Mouse (Mus musculus): ENCODE data around the gene Ptpn14.

The Ptpn14 gene

GRCm38 (mm10) chr1:189803742-189804141 lies 75.7 kb downstream of the Ptpn14 start:
- in situ Hi-C loops (cut with MseI, MboI), result no loop called here

- in situ Hi-C loops (cut with MseI, MboI), result no loop called here
These were observed 78.6 kb downstream of the Ptpn14 start for GRCm38 (mm10) chr1:189806533-189807297.

DNA sequence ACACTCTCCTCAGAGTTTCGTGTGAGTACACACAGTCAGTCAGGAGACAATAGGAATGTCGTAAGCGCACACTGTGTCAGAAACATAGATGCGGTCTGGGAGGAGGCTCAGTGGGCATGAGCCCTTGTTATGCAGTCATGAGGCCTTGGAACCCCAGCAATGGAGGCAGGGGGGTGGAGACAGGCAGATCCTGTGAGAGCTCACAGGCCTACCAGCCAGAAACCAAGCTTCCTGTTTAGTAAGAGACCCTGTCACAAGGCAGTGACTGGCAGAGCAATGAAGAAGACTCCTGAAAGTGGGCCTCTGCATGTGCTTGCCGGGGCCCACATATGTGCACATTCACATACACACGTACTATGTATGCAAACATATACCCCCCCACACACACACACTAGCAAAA lies 79.9 kb downstream of the Ptpn14 start:
- in situ Hi-C loops (cut with MseI, MboI), result no loop called here

- in situ Hi-C loops (cut with MseI, MboI), result no loop called here
These were observed 80.4 kb downstream of the Ptpn14 start for GRCm38 (mm10) chr1:189808453-189808852.

GRCm38 (mm10) chr1:189811778-189812177 lies 83.7 kb downstream of the Ptpn14 start:
- in situ Hi-C loops (cut with MseI, MboI), result no loop called here

DNA sequence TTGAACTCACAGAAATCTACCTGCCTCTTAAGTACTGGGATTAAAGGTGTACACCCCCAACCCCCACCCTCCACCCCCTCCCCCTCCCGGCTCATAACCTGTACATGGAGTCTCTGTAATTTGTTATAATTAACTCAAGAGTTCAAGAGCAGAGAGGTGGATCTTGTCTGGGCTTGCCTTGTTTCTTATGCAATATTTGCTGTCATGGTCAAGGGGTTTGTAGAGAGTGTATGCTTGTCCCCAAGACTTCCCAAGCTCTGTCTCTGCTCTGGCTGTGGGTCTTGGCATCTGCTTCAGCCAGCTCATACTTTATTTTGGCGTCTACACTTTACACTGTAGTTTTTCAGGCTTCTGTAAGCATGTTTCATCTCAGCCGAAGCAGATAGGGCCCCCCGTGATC lies 86.3 kb downstream of the Ptpn14 start:
- in situ Hi-C loops (cut with MseI, MboI), result no loop called here

DNA sequence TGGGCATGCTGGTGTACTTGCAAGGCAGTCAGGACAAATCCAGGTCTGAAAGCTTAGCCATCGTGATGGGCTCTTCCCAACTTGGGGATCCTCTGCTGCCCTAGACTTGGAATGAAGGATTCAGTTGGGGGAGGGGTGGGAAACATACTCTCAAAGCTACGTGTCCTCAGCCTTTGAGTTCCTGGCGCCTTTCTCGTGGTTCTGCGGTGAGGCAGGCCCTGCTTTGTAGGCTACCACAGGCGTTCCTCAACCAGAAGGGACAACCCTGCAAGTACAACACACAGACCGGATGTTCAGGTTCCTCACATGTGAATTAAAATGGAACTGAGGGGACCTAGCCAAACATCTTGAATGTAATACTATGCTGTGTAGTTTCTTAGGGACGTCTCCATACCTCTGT lies 89.0 kb downstream of the Ptpn14 start:
- in situ Hi-C loops (cut with MseI, MboI), result no loop called here

GRCm38 (mm10) chr1:189817810-189818209 lies 89.7 kb downstream of the Ptpn14 start:
- in situ Hi-C loops (cut with MseI, MboI), result no loop called here

GRCm38 (mm10) chr1:189820111-189820510 lies 92.0 kb downstream of the Ptpn14 start:
- in situ Hi-C loops (cut with MseI, MboI), result no loop called here

DNA sequence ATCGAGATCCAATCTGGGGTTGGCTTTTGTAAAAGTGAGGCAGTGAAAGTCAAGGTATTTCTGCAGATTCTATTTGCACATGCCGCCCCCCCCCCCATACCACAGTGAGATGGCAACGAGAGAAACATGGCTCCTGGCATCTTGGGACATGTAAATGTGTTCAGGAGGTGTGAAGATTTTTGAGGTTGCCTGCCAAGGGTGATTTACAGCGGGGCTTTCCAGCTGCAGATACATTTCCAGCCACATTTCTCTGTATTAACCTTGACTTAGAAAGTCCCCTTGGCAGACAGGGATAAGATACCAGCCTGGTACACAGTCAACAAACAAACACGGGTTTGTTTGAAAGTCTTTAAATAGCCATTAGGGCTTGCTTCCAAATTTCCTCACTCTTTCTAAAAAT lies 96.4 kb downstream of the Ptpn14 start:
- in situ Hi-C loops (cut with MseI, MboI), result no loop called here

DNA sequence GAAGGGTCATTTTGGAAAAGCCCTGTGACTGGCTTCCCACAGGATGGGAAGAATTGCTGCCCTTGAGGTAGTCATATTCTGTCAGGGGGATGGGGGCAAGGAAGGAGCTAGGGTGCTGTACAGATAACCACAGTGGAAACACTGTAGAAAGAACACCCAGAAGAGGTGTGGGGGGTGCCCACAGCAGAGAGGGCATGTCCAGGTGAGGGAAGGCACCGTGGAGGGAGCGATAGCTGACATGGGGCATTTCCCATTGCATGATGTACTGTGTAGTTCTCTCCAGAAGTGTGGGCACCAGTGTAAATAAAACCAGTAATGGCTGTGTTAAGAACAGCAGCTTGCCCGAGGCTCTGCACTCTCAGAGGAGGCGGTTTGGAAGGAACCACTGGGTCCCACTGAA lies 102.3 kb downstream of the Ptpn14 start:
- in situ Hi-C loops (cut with MseI, MboI), result no loop called here

DNA sequence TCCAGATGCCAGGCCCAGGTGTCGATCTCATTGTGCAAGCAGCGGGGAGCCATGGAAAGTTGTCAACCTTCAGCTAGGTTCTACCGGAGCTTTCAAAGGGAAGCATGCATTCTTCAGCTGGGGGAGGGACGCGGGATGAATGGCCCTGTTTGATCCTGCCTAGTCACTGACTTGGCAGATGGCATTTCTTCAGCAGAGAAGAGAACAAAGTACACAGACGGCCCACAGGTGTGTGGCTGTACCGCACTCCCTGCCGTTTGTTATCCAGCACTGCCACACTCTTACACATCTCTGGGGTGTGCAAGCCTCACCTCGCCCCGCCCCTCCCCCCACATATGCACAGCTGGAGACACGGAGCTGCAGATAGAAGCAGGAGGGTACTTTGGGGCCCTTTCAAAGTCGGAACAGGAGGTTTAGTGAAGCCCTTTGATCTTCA lies 102.7 kb downstream of the Ptpn14 start:
- in situ Hi-C loops (cut with MseI, MboI), result no loop called here

- in situ Hi-C loops (cut with MseI, MboI), result no loop called here
These were observed 105.3 kb downstream of the Ptpn14 start for GRCm38 (mm10) chr1:189833351-189833750.

DNA sequence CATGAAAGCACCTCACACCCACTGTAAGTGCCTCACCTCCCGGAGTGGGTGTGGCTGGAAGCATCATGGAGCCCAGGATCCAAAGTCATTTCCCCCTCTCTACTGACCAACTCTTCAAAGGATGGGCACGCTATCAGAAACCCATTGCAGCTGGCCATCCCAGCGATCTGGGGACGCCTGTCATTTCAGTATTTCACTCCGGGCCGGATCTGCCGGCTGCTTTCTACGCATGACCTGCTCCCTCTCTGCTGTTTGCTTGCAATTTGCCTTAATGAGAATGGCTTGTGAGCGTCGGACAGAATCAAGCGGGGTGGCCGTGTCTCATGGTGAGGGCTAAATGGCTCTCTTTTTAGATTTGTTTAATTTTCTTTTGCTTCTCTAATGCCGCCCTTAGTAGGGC lies 106.1 kb downstream of the Ptpn14 start:
- in situ Hi-C loops (cut with MseI, MboI), result no loop called here

GRCm38 (mm10) chr1:189846319-189846718 lies 118.3 kb downstream of the Ptpn14 start:
- in situ Hi-C loops (cut with MseI, MboI), result no loop called here

DNA sequence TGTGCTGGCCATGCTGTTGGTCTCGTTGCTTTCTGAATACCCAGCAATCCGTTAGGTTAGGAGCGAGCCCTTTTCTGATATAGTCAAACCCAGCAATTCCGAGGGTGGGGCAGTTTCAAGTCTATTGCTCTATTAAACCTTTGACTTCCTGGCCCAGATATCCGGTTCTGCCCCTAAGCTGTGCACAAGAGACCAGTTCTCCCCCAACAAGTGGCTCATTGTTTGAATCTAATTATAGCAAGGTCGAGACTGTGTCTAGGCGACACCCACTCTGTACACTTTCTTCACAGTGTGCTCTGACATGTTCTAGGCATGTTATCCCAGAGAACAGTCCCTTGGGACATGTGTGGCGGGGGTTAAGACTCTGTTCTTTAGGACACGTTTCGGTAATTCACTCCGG lies 121.5 kb downstream of the Ptpn14 start:
- in situ Hi-C loops (cut with MseI, MboI), result no loop called here

DNA sequence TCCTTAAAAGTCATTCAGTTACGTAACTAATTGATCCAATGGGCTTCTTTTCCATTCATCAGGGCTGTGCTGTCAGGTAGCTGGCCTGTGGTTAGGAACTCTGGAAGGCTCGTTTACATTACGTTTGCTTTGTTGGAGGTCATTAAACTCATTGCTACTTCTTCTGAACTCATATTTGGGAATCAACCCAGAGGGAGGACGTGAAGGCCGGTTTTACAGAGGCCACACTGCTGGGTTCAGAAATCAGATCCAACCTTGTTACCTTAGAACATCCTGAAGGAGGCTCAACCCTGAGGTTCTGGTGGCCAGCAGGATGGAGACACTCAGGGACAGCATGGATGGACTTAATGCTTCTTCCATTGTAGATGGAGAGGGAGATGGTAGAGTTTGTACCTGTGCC lies 124.0 kb downstream of the Ptpn14 start:
- in situ Hi-C loops (cut with MseI, MboI), result no loop called here

DNA sequence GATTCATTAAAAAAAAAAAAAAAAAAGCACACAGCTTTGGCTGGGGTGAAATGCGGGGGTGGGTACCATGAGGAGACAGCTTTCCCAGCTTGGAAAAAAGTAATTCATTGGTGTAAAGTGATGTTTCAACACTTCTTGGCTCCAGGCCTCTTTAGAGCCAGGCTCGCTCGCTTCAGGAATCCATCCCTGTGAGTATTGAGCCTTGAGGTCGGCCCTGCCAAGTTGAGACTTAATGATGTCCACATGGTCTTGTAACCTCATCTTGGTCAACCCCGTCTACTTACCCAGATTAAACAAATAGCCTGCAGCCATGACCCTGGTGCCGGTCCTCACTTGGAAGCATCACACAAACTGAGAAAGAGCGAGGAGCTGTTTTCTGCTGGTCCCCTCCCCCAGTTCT lies 124.4 kb downstream of the Ptpn14 start:
- in situ Hi-C loops (cut with MseI, MboI), result no loop called here

GRCm38 (mm10) chr1:189854646-189855045 lies 126.6 kb downstream of the Ptpn14 start:
- in situ Hi-C loops (cut with MseI, MboI), result no loop called here

DNA sequence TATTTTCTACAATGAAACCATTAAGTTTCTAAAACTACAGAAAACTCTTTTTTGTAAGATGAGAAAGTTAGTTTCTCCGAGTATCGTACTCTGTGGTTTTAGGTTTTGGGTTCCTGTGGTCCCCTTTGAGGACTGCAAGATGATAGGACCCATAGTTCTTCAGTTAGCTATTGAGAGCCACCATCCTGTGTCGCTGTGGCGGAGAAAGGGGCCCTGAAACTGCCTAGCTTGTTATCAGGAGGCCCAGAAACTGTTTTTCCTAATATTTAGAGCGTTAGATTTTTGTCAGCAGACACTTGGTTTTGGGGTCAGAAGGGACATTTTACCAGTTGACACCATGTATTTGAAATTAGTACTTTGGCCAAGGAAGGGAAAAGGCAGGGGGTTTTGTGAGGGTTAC lies 127.7 kb downstream of the Ptpn14 start:
- in situ Hi-C loops (cut with MseI, MboI), result no loop called here

DNA sequence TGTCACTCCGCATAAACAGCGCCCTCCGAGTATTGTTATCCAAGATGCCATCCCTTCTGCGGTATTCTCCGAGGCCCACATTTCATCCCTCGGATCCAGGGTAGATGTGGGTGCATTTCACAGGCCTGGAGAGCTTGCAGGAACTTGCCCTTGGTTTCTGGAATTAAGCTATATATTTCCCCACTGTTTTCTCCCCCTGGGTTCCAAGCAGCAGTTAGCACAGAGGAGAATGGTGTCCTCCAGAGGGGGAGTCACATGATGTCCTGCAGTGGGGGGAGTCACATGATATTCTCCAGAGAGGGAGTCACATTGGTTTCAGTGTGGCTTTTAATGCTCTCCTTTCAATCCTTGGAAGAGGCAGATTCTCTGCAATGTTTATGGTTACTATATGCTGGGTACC lies 130.3 kb downstream of the Ptpn14 start:
- in situ Hi-C loops (cut with MseI, MboI), result no loop called here

DNA sequence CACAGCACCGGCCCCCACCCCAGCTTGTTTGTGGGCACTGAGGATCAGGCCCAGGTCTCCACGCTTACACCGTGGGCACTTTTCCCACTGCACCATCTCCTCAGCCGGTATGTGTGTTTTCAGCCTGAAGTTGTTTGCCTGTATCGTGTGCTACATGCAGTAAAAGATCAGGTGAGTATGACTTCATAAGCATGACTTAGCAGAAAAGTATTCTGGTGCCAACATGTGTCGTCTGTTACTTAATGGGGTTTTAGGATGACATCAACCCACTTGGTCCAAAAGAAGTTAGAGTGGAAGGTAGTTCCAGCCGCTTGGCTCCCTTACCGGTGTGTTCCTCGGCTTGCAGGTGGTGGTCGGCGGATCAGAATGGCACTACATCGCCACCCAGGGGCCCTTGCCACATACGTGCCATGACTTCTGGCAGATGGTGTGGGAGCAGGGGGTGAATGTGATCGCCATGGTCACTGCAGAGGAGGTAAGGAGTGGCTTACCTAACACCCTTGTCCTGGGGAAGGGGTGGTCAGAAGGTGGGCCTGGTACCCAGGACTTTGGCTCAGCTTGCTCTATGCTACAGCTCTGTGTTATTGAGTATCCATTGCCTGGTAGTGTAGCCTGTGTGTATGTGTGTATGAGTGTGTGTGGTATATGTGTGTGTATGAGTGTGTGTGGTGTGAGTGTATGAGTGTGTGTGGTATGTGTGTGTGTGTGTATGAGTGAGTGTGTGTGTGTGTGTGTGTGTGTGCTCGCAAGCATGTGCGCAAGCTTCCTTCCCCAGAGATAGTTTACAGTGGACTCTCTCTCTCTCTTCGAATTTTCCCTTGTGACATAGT lies 132.3 kb downstream of the Ptpn14 start:
- in situ Hi-C loops (cut with MseI, MboI), result no loop called here

DNA sequence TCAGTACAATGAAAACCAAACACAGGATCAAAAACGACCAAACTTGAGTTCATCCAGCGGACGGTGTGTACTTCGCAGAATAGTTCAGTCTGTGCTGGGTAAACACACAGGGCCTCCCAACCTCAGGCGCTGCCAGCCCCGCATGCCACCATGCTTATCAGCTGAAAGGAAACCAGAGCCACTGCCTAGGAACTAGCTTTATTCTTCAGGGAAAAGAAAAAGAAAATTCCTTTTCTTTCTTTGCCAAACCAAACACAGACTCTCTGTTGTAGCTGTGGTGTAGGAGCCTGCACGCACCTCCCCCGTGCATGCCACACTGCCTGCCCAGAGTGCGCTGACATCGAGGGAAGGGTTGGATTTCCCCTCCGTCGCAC lies 132.9 kb downstream of the Ptpn14 start:
- in situ Hi-C loops (cut with MseI, MboI), result no loop called here

All from mouse trophoblast stem cell (cell line).